Mouse (Mus musculus) intestine, embryonic 14.5 days (tissue): ENCODE data around the gene Olfr1378. TPM values are rescaled to one million over a fixed set of nuclear protein-coding genes. Genes with fewer than 3 reads are reported as not detected.

ENCODE experiments used
- ATAC-seq: fragments of 200-750 bp; cut with Nextera tagmentation; replicated peaks from 2 replicates; pipeline ENCODE4 v1.8.0; 2017; ENCODE audit warnings: low read depth, moderate number of reproducible peaks, moderate TSS enrichment, moderate library complexity; ENCODE audit not compliant: low FRiP score, low TSS enrichment
- DNase-seq: peaks from one replicate; pipeline ENCODE4 v3.0.0-alpha.2; 2018; ENCODE audit warnings: low spot score
- H3K27ac ChIP-seq: fragments of 300-500 bp; sonication (generic); 2 replicates; pipeline ENCODE4 v1.5.1; 2014; ENCODE audit warnings: low read depth, mild to moderate bottlenecking, control low read depth
- H3K27me3 ChIP-seq: fragments of 300-500 bp; sonication (generic); replicated peaks from 2 replicates; pipeline ENCODE4 v1.6.1; 2014; ENCODE audit warnings: low read length, control low read depth; ENCODE audit not compliant: control insufficient read depth, insufficient read depth
- H3K36me3 ChIP-seq: fragments of 300-500 bp; sonication (generic); 2 replicates; pipeline ENCODE4 v1.6.1; 2014; ENCODE audit warnings: low read length, control low read depth; ENCODE audit not compliant: control insufficient read depth, insufficient read depth
- H3K4me1 ChIP-seq: fragments of 300-500 bp; sonication (generic); replicated peaks from 2 replicates; pipeline ENCODE4 v1.6.1; 2014; ENCODE audit warnings: low read length, control low read depth, mixed read lengths; ENCODE audit not compliant: control insufficient read depth, insufficient read depth
- H3K4me2 ChIP-seq: fragments of 300-500 bp; sonication (generic); 2 replicates; pipeline ENCODE4 v1.6.1; 2014; ENCODE audit warnings: low read length
- H3K4me3 ChIP-seq: fragments of 300-500 bp; sonication (generic); 2 replicates; pipeline ENCODE4 v1.5.1; 2014; ENCODE audit warnings: low read depth, low read length, control low read depth, mixed read lengths
- H3K9ac ChIP-seq: fragments of 300-500 bp; sonication (generic); 2 replicates; pipeline ENCODE4 v1.6.1; 2014; ENCODE audit warnings: mild to moderate bottlenecking, low read length
- H3K9me3 ChIP-seq: fragments of 300-500 bp; sonication (generic); 2 replicates; pipeline ENCODE4 v1.6.1; 2016; ENCODE audit warnings: low read length, control low read depth; ENCODE audit not compliant: control insufficient read depth
- WGBS: fragments of 180-500 bp; shearing (Covaris S2); extraction: QIAGEN DNeasy Blood & Tissue Kit; methylation state at CpG from one replicate; pipeline ENCODE4 v1.1.7; 2014; 5-methylcytosine and 5-hydroxymethylcytosine counted together
- polyA plus RNA-seq: library from polyadenylated mRNA; unstranded; fragments of >200 nt; fragmentation: Nextera tagmentation; extraction: Ambion mirVana; gene quantifications from 2 replicates; pipeline ENCODE4 v1.2.1, GENCODE M21; 2014

Gene Olfr1378
- polyA plus RNA-seq, 1 experiment from 2014 or later: not detected

DNA sequence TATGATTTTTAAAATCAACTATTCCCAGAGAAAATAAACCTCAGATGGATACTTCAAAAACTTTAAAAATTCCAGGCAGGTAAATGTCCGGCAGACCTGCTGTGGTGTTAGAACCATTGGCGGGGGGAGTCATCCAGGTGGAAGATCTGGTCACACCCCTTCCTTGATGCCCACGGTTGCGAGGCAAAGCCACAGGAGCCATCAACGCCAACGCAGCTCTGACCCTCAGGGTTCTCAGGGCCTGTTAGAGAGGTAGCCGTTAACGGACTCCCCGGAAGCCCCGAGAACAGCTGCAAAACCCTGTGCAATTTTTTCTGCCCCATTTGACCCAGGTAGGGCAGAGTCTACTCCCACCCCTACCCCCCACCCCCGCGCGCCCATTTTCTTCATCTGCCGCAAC is 22.8 kb upstream of the Olfr1378 start, which contains the start of gene 4933414I15Rik:
Gene 4933414I15Rik, minus strand, starts transcription at position 260 of the 400 bp plus-strand sequence.
- DNase-seq (no peak), ATAC-seq (no peak)
- Histone ChIP-seq H3K4me2 (no peak within 1 kb of the TSS), H3K27ac (no peak within 1 kb of the TSS), H3K36me3 (no peaks in the 10 kb centered on the region), H3K27me3 (no peaks in the 10 kb centered on the region), H3K9me3 (no peaks in the 10 kb centered on the region), H3K4me3 (no peak within 1 kb of the TSS), H3K9ac (no peak within 1 kb of the TSS), H3K4me1 (no peaks in the 10 kb centered on the region)
- 79% methylated on average over 14 of the region's 14 CpGs for WGBS

DNA sequence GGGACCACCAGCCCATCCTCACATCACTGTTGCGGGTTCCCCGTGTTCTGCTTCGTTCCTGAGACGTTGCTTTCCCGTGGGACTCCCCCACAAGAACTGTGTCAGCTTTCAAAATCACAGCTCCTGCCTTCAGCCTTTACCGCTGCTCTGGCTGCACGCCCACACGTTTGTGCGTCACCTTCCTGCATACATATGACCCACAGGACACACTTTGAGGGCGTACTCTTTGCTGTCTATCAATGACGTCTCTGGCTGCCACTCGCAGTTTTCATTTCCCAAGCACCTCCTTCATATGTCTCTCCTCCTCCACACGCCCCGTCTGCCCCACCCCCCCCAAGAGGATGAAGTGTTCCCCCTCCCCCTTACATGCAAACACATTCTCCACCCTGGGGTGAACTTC is 14.0 kb upstream of the Olfr1378 start:
- no peaks in the 10 kb centered on the region for H3K9me3 ChIP-seq
- H3K9ac ChIP-seq: no peak overlapping the region
- ATAC-seq: no peak
- no peak overlapping the region for H3K4me2 ChIP-seq
- DNase-seq: no peak
- H3K27me3 ChIP-seq: no peaks in the 10 kb centered on the region
- H3K36me3 ChIP-seq: no peaks in the 10 kb centered on the region
- H3K4me3 ChIP-seq: no peak overlapping the region
- WGBS: 64% methylated on average over 14 of the region's 14 CpGs
- H3K4me1 ChIP-seq: no peaks in the 10 kb centered on the region
- no peak overlapping the region for H3K27ac ChIP-seq

DNA sequence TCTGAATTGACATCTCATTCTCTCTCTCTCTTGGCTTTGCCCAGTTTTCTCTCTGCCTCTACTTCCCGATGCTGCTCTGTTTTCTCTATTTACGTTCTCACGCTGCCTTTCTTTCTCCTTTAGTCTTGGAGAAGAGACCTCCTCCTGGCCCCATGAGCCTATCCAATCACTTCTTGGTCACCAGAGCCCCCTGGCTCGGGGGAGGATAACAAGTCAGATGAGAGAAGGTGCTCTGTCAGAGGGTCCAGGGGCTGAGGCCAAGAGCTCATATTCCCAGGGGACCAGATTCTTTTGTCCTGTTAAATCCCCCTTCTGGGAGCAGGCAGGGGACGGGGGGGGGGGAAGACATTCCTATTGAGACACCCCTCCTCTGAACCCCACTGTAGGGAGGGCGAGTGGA is 12.7 kb upstream of the Olfr1378 start, which contains the start of gene Prop1:
Gene Prop1, minus strand, starts transcription at position 101 of the 400 bp plus-strand sequence.
- Histone ChIP-seq H3K9ac (no peak within 1 kb of the TSS), H3K4me3 (no peak within 1 kb of the TSS), H3K4me2 (no peak within 1 kb of the TSS), H3K9me3 (no peaks in the 10 kb centered on the region), H3K27me3 (no peaks in the 10 kb centered on the region), H3K4me1 (no peaks in the 10 kb centered on the region), H3K36me3 (no peaks in the 10 kb centered on the region), H3K27ac (no peak within 1 kb of the TSS)
- WGBS: 75% methylated on average over 6 of the region's 6 CpGs
- no peak for ATAC-seq
- DNase-seq: no peak

DNA sequence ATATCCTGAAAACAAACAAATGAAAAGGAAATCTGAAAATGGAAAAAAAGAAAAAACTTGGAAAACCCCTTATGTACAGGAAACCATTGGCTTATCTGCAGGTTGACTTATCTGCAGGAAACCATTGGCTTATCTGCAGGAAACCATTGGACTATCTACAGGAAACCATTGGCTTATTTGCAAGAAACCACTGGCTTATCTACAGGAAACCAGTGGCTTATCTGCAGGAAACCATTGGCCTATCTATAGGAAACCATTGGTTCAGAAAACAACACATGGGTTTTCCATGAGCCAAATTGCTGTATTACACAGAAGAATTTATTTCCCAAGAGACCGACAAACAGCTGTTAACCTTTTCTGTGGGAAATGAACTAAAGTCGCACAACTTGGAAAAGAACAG is 1.4 kb upstream of the Olfr1378 start:
- Histone ChIP-seq H3K9ac (no peak overlapping the region), H3K4me1 (no peaks in the 10 kb centered on the region), H3K4me3 (no peak overlapping the region), H3K27me3 (no peaks in the 10 kb centered on the region), H3K9me3 (no peaks in the 10 kb centered on the region), H3K27ac (no peak overlapping the region), H3K36me3 (no peaks in the 10 kb centered on the region), H3K4me2 (no peak overlapping the region)
- no peak for DNase-seq
- WGBS: 94% methylated on average over 2 of the region's 2 CpGs
- no peak for ATAC-seq

DNA sequence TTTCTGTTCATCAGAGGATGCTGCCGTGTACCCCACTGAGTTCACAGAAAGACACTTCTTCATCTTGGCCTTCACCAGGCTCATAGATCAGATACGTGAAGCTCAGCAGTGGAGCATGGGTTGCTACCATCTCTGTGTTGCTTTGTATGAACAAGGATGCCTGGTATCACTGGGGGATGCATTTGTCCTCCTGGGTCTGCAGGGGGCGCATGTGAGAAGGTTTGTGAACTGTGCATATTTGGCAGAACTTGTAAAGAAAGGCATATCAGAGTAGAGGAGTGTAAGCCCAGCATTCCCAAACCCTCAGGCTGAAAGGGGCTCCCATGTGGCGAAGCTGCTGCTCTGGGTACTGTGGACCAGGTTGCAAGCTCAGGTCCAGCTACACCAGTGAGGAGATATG is 10.9 kb downstream of the Olfr1378 start:
- Histone ChIP-seq H3K4me1 (no peaks in the 10 kb centered on the region), H3K9ac (no peak overlapping the region), H3K27me3 (no peaks in the 10 kb centered on the region), H3K4me2 (no peak overlapping the region), H3K4me3 (no peak overlapping the region), H3K9me3 (no peaks in the 10 kb centered on the region), H3K27ac (no peak overlapping the region), H3K36me3 (no peaks in the 10 kb centered on the region)
- ATAC-seq (no peak), DNase-seq (no peak)
- WGBS: 75% methylated on average over 4 of the region's 4 CpGs

DNA sequence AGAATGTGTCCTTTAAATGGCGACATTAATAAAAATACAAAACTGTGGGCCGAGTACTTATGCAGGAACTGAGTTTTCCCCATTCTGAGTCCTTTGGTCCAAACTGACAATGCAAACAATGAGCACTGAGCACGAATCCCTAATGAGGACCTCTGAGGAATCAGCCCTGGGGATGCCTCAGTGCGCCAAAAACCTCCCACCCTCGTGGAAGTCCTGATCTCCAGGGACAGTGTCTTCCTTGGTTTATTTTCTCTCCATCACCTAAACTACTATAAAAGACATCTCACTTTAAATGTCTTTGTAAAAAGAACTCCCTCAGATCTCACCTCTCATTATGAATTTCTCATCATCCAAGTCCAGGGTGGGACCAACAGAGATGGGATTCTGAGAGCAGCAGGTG is 15.3 kb downstream of the Olfr1378 start, which contains the start of gene Olfr1377:
Gene Olfr1377, plus strand, starts transcription at position 301 of the 400 bp plus-strand sequence.
- no peak within 1 kb of the TSS for H3K9ac ChIP-seq
- DNase-seq (no peak), ATAC-seq (no peak)
- H3K27ac ChIP-seq: no peak within 1 kb of the TSS
- H3K4me1 ChIP-seq: no peaks in the 10 kb centered on the region
- no peaks in the 10 kb centered on the region for H3K27me3 ChIP-seq
- H3K9me3 ChIP-seq: no peaks in the 10 kb centered on the region
- WGBS: 71% methylated on average over 5 of the region's 5 CpGs
- no peak within 1 kb of the TSS for H3K4me3 ChIP-seq
- H3K4me2 ChIP-seq: no peak within 1 kb of the TSS
- no peaks in the 10 kb centered on the region for H3K36me3 ChIP-seq

DNA sequence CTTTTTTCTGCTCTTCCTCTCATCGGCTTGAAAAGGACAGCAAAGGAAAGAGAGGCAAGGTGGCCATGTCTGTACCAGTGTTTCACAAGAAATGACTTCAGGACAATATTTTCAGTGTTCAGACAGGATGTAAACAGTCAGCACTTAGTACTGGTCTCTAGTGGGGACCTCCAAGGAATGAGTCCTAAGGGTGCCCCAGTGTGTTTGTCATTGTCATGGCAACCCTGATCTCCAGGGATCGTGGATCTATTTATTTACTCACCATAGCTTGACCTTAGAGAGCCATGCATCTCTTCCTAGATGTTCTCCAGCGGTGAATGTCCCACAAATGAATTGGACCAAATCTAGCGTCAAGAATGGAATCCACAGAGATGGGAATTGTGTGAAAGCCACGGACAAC is 37.0 kb downstream of the Olfr1378 start, which contains the start of gene Olfr51:
Gene Olfr51, plus strand, starts transcription at position 301 of the 400 bp plus-strand sequence.
- H3K9me3 ChIP-seq: no peaks in the 10 kb centered on the region
- ATAC-seq (no peak), DNase-seq (no peak)
- H3K4me3 ChIP-seq: no peak within 1 kb of the TSS
- WGBS: 64% methylated on average over 5 of the region's 5 CpGs
- no peak within 1 kb of the TSS for H3K4me2 ChIP-seq
- no peaks in the 10 kb centered on the region for H3K4me1 ChIP-seq
- H3K27me3 ChIP-seq: no peaks in the 10 kb centered on the region
- no peak within 1 kb of the TSS for H3K27ac ChIP-seq
- no peaks in the 10 kb centered on the region for H3K36me3 ChIP-seq
- H3K9ac ChIP-seq: no peak within 1 kb of the TSS

DNA sequence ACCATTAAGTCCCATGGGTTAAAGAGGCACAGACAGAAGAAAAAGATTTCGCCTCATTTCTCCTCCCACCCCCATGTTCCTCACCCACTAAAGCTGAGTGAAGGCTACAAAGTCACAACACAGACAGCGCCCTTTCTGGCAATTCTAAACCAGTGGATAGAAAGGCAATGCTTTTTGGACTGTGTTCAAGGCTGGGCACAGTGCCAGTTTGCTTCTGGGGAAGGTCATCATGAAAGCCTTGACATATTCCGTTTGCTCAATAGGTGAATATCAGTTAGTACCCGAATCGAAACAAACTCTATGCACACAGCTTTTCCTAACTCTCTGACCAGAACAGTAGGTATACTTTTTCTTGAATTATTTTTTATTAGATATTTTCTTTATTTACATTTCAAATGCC is 45.5 kb downstream of the Olfr1378 start:
- WGBS: 61% methylated on average over 5 of the region's 5 CpGs
- Histone ChIP-seq H3K27ac (no peak overlapping the region), H3K4me3 (no peak overlapping the region), H3K36me3 (no peaks in the 10 kb centered on the region), H3K9ac (no peak overlapping the region), H3K4me2 (no peak overlapping the region), H3K9me3 (no peaks in the 10 kb centered on the region), H3K4me1 (no peaks in the 10 kb centered on the region), H3K27me3 (no peaks in the 10 kb centered on the region)
- DNase-seq (no peak), ATAC-seq (no peak)

DNA sequence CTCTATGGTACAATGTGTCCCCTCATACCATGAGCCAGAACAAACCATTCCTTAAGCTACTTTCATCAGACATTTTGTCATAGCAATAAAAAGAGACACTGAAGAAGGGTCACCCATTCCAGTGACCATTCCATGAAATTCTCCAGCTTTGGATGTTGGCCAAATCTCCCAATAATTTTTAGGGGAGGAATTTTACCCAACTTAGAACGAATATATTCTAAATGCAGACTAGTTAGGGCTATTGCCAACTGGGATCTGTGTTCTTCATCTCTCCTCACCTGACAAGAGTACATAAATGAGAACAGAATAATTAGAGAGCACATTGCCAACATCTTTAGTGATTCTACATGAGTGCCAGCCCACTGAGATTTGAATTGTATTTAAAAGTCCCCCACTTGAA is 47.6 kb downstream of the Olfr1378 start, which contains the start of gene Olfr54:
Gene Olfr54, plus strand, starts transcription at position 301 of the 400 bp plus-strand sequence.
- DNase-seq (no peak), ATAC-seq (no peak)
- H3K27me3 ChIP-seq: no peaks in the 10 kb centered on the region
- no peaks in the 10 kb centered on the region for H3K4me1 ChIP-seq
- H3K4me3 ChIP-seq: no peak within 1 kb of the TSS
- H3K27ac ChIP-seq: no peak within 1 kb of the TSS
- no peak within 1 kb of the TSS for H3K4me2 ChIP-seq
- WGBS: 69% methylated on average over 1 of the region's 1 CpGs
- no peaks in the 10 kb centered on the region for H3K9me3 ChIP-seq
- no peaks in the 10 kb centered on the region for H3K36me3 ChIP-seq
- H3K9ac ChIP-seq: no peak within 1 kb of the TSS
